Mouse (Mus musculus) lung, adult 2 months (tissue): ENCODE data around the gene Cluap1.

Experiments used
- CTCF ChIP-seq: fragments of 200-500 bp; IDR thresholded peaks from 2 replicates; pipeline ENCODE4 v1.5.1; 2011; ENCODE audit warnings: mild to moderate bottlenecking, low read length, control low read depth; ENCODE audit not compliant: insufficient read depth
- POLR2A ChIP-seq: fragments of 200-500 bp; IDR thresholded peaks from 2 replicates; pipeline ENCODE4 v1.6.1; 2011; ENCODE audit warnings: low read depth, mild to moderate bottlenecking, control low read depth, low read length, borderline replicate concordance; ENCODE audit errors: extremely low read depth

- TF ChIP-seq CTCF: peak; percentile 88
- peak; percentile 79; the same call in 1 of the 2 replicates for TF ChIP-seq POLR2A
Observed at GRCm38 (mm10) chr16:3908537-3909111, at the start of gene Cluap1, which contains the start of gene 1700037C18Rik.
